Mouse (Mus musculus): ENCODE measurements around the gene Hpgds. TPM values are rescaled to one million over a fixed set of nuclear protein-coding genes. Genes with fewer than 3 reads are reported as not detected.

Gene Hpgds
- 1 to 10 TPM; 4.5 to 6.3 TPM for total RNA-seq (2021)
- long read RNA-seq, partial matches to known transcripts: 0 of 3 reads
- long read RNA-seq, other reads (novel, unspliced or antisense): 2 of 3 reads

GRCm38 (mm10) chr6:65144621-65145205 lies at the start of gene Hpgds:
TSS of gene Hpgds (minus strand) at chr6:65144908.
- DNase-seq (ENCODE audit: low spot score in 2 of 2): no peak

GRCm38 (mm10) chr6:65164977-65165376 lies 20.3 kb upstream of the Hpgds start:
- DNase-seq (ENCODE audit: low spot score in 2 of 2): no peak

DNA sequence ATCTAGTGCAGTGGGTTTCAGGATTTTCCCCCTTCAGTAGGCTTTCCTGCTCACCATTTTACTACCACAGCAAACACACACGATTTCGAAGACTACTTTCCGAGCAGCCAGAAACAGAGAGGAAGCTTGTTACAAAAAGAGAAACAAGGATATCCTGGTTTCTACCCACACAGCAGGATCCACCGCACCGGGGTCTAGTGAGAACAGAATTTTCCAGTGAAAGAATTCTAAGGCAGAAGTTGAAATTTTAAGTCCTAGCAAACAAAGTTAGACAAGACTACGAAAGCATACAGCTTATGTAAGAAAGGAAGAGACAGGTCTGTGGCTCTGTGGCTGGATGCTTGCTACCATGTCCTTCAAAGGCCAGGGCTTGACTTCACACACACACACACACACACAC lies 19.4 kb upstream of the Hpgds start:
- no peak for DNase-seq (ENCODE audit: low spot score in 2 of 2)

DNA sequence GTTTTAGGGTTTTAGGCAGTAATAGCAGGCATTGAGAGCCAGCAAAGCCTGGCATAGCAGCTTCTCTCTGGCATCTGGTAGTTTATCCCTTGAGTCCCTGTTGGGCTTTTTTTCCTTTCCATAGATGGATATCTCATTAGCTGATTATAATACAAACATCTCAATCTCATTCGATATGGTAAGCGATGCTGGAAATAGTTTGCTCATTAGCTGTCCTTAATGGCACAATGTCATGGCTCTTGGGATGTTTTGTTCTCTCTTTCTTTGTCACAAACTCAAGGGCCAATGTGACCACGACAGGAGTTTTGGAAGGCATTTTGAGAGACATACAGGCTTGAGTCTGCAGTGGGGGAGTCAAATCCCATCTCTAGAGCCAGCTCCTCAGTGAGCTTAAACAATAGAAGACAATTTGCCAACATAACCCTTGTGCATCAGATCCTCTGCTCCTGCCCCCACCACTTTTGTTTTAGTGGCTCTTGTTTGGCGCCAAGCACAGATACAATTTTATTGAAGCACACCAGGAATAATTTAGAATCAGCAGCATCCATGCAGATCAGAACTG lies 14.8 kb upstream of the Hpgds start:
- DNase-seq (ENCODE audit: low spot score in 2 of 2): no peak

- no peak for DNase-seq (ENCODE audit: low spot score in 2 of 2)
These were observed 12.3 kb upstream of the Hpgds start for GRCm38 (mm10) chr6:65157042-65157441.

- DNase-seq (ENCODE audit: low spot score in 2 of 2): no peak
These were observed 8.9 kb upstream of the Hpgds start for GRCm38 (mm10) chr6:65153570-65153969.

DNA sequence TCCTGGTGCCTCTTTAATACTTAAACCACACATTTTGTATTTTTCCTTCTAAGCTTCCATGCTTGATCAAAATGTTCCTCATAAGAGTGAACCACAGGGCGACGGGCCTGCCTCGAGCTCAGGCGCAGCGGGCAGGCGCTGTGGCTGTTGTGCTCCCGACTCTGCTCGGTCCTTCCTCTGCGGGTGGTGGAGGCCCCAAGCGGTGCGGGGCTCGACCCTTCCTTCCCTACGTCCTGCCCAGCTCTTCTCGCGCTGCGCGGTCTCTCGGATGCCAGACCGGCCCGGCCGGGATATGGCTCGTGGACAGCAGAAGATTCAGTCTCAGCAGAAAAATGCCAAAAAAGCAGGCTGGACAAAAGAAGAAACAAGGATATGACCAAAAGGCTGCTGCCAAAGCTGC lies 6.0 kb upstream of the Hpgds start:
- no peak for DNase-seq (ENCODE audit: low spot score in 2 of 2)

DNA sequence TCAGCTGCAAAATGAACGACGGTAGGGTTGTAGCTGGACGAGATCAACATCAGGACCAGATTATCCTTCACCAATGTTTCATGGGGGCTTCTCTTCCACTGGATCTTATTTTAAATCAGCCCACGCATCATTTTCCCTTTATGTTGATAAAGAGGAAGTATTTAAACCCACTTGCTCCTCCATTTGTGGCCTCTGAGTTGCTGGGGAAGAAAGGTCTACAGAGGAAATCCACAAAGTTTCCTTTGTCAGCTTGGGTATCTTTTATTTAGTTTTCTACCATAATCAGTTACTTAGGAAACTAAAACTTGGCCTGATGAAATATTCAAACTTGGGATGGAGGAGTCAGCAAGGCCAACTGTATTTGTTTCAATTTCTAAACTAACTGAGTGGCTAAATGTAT lies 1.7 kb upstream of the Hpgds start:
- no peak for DNase-seq (ENCODE audit: low spot score in 2 of 2)

GRCm38 (mm10) chr6:65142316-65142715 lies 2.4 kb downstream of the Hpgds start:
- no peak for DNase-seq (ENCODE audit: low spot score in 2 of 2)

DNA sequence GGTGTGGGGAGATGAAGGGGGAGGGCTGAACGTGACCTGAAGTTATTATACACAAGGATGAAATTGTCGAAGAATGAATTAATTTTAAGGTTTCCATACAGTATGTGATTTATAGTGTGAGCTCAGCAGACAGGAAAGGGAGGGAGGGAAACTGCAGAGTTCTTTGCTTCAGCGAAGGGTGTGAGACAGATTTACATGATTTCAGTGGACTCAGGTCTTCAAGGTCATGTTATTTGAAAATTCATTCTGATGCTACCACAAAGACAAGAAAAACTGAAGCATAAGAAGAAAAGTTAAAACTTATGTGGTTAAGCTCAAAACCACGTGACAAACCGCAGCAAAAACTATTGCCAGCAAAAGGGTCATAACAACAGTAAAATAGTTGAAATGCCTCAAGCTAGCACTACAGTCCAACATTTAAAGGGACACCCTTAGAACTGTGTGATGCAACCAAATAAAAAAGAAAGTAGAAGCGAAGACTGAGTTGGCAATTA lies 3.9 kb downstream of the Hpgds start:
- no peak for DNase-seq (ENCODE audit: low spot score in 2 of 2)

DNA sequence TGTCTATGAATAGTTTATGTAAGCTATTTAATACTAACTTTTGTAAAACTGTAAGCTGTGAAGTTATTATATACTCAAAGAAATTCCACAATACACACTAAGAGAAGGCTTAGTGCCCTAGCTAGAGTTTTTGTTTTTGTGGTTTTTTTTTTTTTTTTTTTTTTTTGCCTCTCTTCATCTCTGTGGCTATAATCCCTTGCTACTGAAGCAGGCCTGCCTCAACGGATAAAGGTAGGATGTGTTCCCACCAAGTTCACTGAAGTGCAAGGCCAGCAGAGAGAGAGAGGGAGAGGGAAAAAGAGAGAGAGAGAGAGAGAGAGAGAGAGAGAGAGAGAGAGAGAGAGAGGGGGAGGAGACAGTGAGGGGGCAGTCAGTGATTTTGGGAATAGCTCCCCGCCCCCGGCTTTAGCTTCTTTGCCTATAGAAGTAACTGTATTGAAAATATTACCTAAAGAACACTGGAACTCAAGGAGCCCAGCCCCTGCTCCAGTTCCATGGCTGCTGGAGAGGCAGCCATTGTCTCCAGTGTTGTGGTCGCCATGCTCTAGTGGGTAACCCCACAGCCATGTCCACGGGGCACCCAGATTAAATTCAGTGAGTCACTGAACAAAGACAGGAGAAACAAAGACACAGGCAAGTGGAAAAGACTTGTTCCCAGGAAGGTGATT lies 4.5 kb downstream of the Hpgds start:
- DNase-seq (ENCODE audit: low spot score in 2 of 2): no peak

GRCm38 (mm10) chr6:65138243-65138642 lies 6.5 kb downstream of the Hpgds start:
- no peak for DNase-seq (ENCODE audit: low spot score in 2 of 2)

DNA sequence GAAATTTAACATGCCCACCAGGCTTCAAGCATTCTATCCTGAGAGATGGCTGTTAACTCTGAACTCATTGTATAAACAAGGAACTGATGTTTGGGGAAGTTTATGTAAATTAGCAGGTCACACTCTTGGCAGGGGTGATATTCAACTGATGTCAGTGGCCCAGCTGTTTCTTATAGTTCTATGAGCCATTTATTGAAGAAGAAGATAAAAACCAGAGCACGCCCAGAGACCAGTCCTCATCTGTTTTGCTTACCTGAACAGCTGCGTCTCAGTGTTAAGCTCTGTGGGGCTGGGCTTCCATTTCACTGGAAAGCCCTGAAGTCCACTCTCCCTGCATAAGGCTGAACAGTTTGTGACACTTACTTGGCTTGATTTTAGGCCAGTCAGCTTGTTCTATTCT lies 6.9 kb downstream of the Hpgds start:
- no peak for DNase-seq (ENCODE audit: low spot score in 2 of 2)

DNA sequence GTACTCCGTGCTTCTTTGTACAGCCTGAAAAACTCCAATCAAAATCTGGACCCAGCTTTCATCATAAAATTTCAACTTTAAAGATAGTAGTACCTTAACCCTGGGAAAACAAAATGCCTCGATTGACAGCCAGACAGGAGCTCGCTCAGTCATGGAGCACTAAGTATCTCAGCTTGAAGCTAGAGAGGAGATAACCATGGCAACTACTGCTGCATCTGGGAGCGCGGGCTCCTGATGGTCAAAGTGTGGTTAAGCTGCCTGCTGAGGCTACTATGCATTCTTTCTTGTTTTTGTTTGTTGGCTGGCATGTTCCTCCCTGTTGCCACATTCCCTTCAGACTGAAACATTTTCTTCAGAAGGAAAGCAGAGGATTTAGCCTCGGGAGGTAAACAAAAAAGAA lies 12.3 kb downstream of the Hpgds start:
- no peak for DNase-seq (ENCODE audit: low spot score in 2 of 2)

DNA sequence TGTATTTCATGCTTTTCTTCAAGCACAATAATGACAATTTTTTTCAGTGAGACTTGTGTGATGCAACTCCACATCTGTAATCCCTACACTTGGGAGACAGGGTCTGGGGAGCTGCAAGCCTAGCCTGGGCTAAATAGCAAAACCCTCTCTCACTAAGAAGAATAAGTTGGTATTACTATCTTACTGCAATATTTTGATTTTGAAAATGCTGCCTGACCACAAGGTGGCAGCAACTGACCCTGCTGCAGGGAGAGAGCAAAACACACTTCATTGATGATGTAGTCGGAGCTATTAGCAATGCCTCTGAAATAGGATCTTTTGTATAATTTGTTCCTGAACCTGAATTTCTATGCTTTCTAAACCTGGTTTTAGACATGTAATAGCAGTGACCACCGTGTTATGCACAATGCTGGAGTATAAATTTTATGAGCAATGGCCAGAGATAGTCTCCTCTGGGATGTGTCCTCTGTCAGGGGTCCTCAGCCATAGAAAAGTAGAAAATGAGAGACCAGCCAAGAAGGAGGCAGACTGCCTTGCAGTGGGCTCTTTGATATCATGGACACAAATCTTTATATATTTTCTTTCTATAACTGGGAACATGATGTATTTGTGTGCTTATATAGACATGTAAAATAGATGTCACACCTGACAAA lies 18.5 kb downstream of the Hpgds start:
- peak; percentile 70 to 71 for DNase-seq (ENCODE audit: low spot score in 2 of 2)

DNA sequence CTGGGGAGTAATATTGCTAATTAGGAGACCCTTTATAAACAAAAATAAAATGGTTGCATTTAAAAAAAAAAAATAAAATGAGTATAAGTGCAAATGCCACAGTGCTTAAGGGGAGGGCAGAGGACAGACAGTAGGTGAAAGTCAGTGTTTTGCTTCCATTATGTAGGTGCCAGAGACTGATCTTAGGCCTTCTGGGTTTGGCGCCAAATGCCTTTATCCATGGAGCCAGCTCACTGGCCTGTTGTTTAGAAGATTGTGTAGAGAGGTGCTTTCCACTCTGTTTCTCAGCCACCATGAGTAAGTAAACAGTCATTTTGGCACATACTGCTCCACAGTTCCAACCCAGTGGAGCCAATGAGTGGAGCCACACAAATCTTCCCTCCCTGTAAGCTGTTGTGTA lies 27.2 kb downstream of the Hpgds start:
- DNase-seq (ENCODE audit: low spot score in 2 of 2): no peak

DNA sequence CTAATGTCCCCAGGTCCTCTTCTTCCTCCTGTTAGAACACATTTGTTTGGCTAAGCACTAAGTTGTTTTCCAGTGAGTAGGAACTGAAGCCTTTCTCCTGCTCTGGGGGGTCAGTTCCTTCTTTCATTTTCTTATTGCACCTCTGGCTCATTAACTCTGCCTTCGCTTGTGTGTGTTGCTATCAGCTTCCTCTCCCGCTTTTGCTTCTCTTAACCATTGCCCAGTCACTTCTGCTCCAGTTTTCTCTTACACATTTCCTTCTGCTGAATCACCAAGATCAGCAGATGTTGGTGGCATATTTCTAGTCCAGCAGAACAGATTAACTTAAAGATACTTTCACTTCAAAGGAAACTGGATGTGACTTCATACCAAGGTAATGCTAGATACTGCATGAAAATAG lies 29.8 kb downstream of the Hpgds start:
- no peak for DNase-seq (ENCODE audit: low spot score in 2 of 2)

- no peak for DNase-seq (ENCODE audit: low spot score in 2 of 2)
These were observed 65.6 kb downstream of the Hpgds start for GRCm38 (mm10) chr6:65079139-65079538.

DNA sequence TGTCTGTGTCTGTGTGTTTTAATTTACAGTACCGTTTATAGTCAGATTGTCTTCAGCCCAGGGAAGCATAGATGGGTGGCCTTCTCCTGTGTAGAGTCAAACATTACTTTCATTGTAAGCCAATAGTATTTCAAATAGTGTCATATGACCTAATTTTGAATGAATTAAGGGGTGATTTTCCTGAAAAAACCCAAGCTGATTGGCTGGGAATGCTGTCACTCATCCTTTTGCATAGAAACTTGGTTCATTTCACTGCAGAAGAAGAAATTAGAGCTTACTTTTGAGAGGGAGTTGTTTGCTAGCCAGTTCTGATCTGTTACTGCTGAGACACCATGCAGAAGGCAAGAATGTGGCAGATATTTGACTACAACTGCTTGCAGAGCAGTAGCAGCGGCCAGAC lies 69.5 kb downstream of the Hpgds start:
- DNase-seq (ENCODE audit: low spot score in 2 of 2): peak; percentile 39 to 48
